In genomic region chr16:75961036-75961435, GRCm38 (mm10) we compare ENCODE assay signal across 13 mouse cellular contexts.
DNase-seq lines count a peak whose midpoint lies in the region; ATAC-seq and TF ChIP-seq lines count a peak whose summit lies in the region.
"Had no signal": no experiment of that assay in that cellular context is flagged by ENCODE, and none has a peak within 500 bp of the region (broad histone marks: within the 10 kb centered on the region; RNA-seq: fewer than 3 reads in every experiment).

No protein-coding gene starts in this region.

- H3K36me3 ChIP-seq in kidney, postnatal 0 days (ENCODE audit: insufficient read depth, low read length), result no peaks in the 10 kb centered on the region
- no peaks in the 10 kb centered on the region for H3K36me3 ChIP-seq in hindbrain, embryonic 14.5 days (replicated peaks; ENCODE audit: control insufficient read depth, insufficient read depth)
- H3K36me3 ChIP-seq: hindbrain, embryonic 15.5 days; limb, embryonic 13.5 days; neural tube, embryonic 13.5 days had no signal

- no peak overlapping the region for H3K27ac ChIP-seq in kidney, postnatal 0 days
- H3K27ac ChIP-seq in hindbrain, embryonic 14.5 days, result no peak overlapping the region
- H3K27ac ChIP-seq: hindbrain, embryonic 15.5 days; limb, embryonic 13.5 days; neural tube, embryonic 13.5 days had no signal

- ATAC-seq in kidney, postnatal 0 days (replicated peaks; ENCODE audit: low FRiP score, low read depth), result no peak
- no peak for ATAC-seq in hindbrain, embryonic 14.5 days (ENCODE audit: low FRiP score)
- ATAC-seq in activated CD4-positive, CD25-positive, alpha-beta regulatory T cell, adult 4 months, result no peak

- peak; percentile 27 for DNase-seq in kidney, postnatal 0 days (ENCODE audit: low spot score)
- no peak for DNase-seq in kidney, postnatal 4 days
- peak; percentile 4 for DNase-seq in adrenal gland, postnatal 25 days
- peak; percentile 17 to 18 for DNase-seq in heart, postnatal 14 days
- peak; percentile 51 for DNase-seq in lung, postnatal 14 days
- no peak for DNase-seq in cerebellum, adult 9-10 months
- no peak for DNase-seq in hindbrain, embryonic 14.5 days (ENCODE audit: low spot score)
- DNase-seq: thymus, adult 18-20 months had no signal

- H3K9me3 ChIP-seq in kidney, postnatal 0 days (replicated peaks; ENCODE audit: low read length), result no peaks in the 10 kb centered on the region
- H3K9me3 ChIP-seq in hindbrain, embryonic 14.5 days (ENCODE audit: control insufficient read depth, low read length), result no peaks in the 10 kb centered on the region
- H3K9me3 ChIP-seq: hindbrain, embryonic 15.5 days; limb, embryonic 13.5 days; neural tube, embryonic 13.5 days had no signal

- intact Hi-C loops in heart, postnatal 14 days (cut with DNase I), result no loop called here

- H3K4me3 ChIP-seq in kidney, postnatal 0 days (replicated peaks; ENCODE audit: low read depth, low read length), result no peak overlapping the region
- H3K4me3 ChIP-seq in hindbrain, embryonic 14.5 days (replicated peaks; ENCODE audit: low read length), result no peak overlapping the region
- H3K4me3 ChIP-seq: erythroblast, embryonic 14.5 days; hindbrain, embryonic 15.5 days; limb, embryonic 13.5 days; neural tube, embryonic 13.5 days had no signal

- no peak for TF ChIP-seq CTCF in kidney, postnatal 0 days (IDR thresholded peaks at IDR 0.05; ENCODE audit: low read depth)

- H3K4me1 ChIP-seq in kidney, postnatal 0 days (replicated peaks; ENCODE audit: insufficient read depth, low read length), result no peaks in the 10 kb centered on the region
- no peaks in the 10 kb centered on the region for H3K4me1 ChIP-seq in hindbrain, embryonic 14.5 days (replicated peaks; ENCODE audit: control insufficient read depth, insufficient read depth, low read length)
- H3K4me1 ChIP-seq: hindbrain, embryonic 15.5 days; limb, embryonic 13.5 days; neural tube, embryonic 13.5 days had no signal

- WGBS in kidney, postnatal 0 days, result 69% methylated on average over 7 of the region's 7 CpGs
- WGBS in hindbrain, embryonic 14.5 days, result 92% methylated on average over 7 of the region's 7 CpGs

- H3K27me3 ChIP-seq in kidney, postnatal 0 days (ENCODE audit: insufficient read depth, low read length), result no peaks in the 10 kb centered on the region
- H3K27me3 ChIP-seq in hindbrain, embryonic 14.5 days (ENCODE audit: control insufficient read depth, insufficient read depth, low read length), result no peaks in the 10 kb centered on the region
- H3K27me3 ChIP-seq: hindbrain, embryonic 15.5 days; limb, embryonic 13.5 days; neural tube, embryonic 13.5 days had no signal

- no peak overlapping the region for H3K9ac ChIP-seq in kidney, postnatal 0 days (ENCODE audit: low read depth, low read length)
- no peak overlapping the region for H3K9ac ChIP-seq in hindbrain, embryonic 14.5 days
- H3K9ac ChIP-seq: hindbrain, embryonic 15.5 days; limb, embryonic 13.5 days; neural tube, embryonic 13.5 days had no signal

- no peak overlapping the region for H3K4me2 ChIP-seq in kidney, postnatal 0 days (ENCODE audit: low read length)
- no peak overlapping the region for H3K4me2 ChIP-seq in hindbrain, embryonic 14.5 days (replicated peaks)
- H3K4me2 ChIP-seq: hindbrain, embryonic 15.5 days; limb, embryonic 13.5 days; neural tube, embryonic 13.5 days had no signal

Comparison
In these comparisons a context has a peak if more than half of its experiments do, and no peak if none do; other contexts are left out.
1. DNase-seq: peak in kidney, postnatal 0 days (single experiment), adrenal gland, postnatal 25 days (single experiment), heart, postnatal 14 days (2 of 2) and lung, postnatal 14 days (single experiment); none in kidney, postnatal 4 days (0 of 2), cerebellum, adult 9-10 months (single experiment) and hindbrain, embryonic 14.5 days (single experiment).